Mouse (Mus musculus) retina, embryonic 14.5 days (tissue): ENCODE data around the gene Itfg1.
"Not testable (repeated sequence)": the region's sequence is repeated elsewhere in the genome, so short reads cannot be mapped to it uniquely, and the experiment has no call there.

Experiments used
- DNase-seq: peaks from one replicate; pipeline ENCODE4 v3.0.0-alpha.2; 2015; ENCODE audit warnings: low spot score

Gene Itfg1

GRCm38 (mm10) chr8:85840657-85841488 is at the start of gene Itfg1, which contains the start of gene Phkb:
TSS of gene Itfg1 (minus strand) at chr8:85840921.
TSS of gene Phkb (plus strand) at chr8:85840959.
- DNase-seq: peak; percentile 92

- DNase-seq: no peak
These were observed 44.1 kb upstream of the Itfg1 start for GRCm38 (mm10) chr8:85884811-85885210.

GRCm38 (mm10) chr8:85879624-85880023 is 38.9 kb upstream of the Itfg1 start:
- DNase-seq: no peak

GRCm38 (mm10) chr8:85877976-85878375 is 37.3 kb upstream of the Itfg1 start:
- no peak for DNase-seq

- no peak for DNase-seq
These were observed 30.9 kb upstream of the Itfg1 start for GRCm38 (mm10) chr8:85871660-85872059.

- no peak for DNase-seq
These were observed 21.7 kb upstream of the Itfg1 start for GRCm38 (mm10) chr8:85862381-85862780.

- no peak for DNase-seq
These were observed 19.9 kb upstream of the Itfg1 start for GRCm38 (mm10) chr8:85860612-85861011.

- DNase-seq: not testable (repeated sequence)
These were observed 16.6 kb upstream of the Itfg1 start for GRCm38 (mm10) chr8:85857227-85857896.

GRCm38 (mm10) chr8:85854220-85855123 is 13.8 kb upstream of the Itfg1 start:
- DNase-seq: no peak

- no peak for DNase-seq
These were observed 5.2 kb upstream of the Itfg1 start for GRCm38 (mm10) chr8:85845887-85846286.

- no peak for DNase-seq
These were observed 721 bp upstream of the Itfg1 start for GRCm38 (mm10) chr8:85841489-85841795.

- no peak for DNase-seq
These were observed 635 bp downstream of the Itfg1 start for GRCm38 (mm10) chr8:85839916-85840656.

GRCm38 (mm10) chr8:85813621-85814020 is 27.1 kb downstream of the Itfg1 start:
- no peak for DNase-seq

GRCm38 (mm10) chr8:85801408-85801807 is 39.3 kb downstream of the Itfg1 start:
- DNase-seq: no peak

- no peak for DNase-seq
These were observed 40.6 kb downstream of the Itfg1 start for GRCm38 (mm10) chr8:85800164-85800563.

GRCm38 (mm10) chr8:85796392-85796791 is 44.3 kb downstream of the Itfg1 start:
- DNase-seq: not testable (repeated sequence)

GRCm38 (mm10) chr8:85788341-85788740 is 52.4 kb downstream of the Itfg1 start:
- DNase-seq: no peak

GRCm38 (mm10) chr8:85787909-85788308 is 52.8 kb downstream of the Itfg1 start:
- no peak for DNase-seq

- no peak for DNase-seq
These were observed 55.2 kb downstream of the Itfg1 start for GRCm38 (mm10) chr8:85785506-85785905.

- DNase-seq: no peak
These were observed 56.9 kb downstream of the Itfg1 start for GRCm38 (mm10) chr8:85783871-85784270.

GRCm38 (mm10) chr8:85780091-85780490 is 60.6 kb downstream of the Itfg1 start:
- DNase-seq: peak; percentile 90

- no peak for DNase-seq
These were observed 95.7 kb downstream of the Itfg1 start for GRCm38 (mm10) chr8:85745053-85745452.
